In the genomic region with DNA sequence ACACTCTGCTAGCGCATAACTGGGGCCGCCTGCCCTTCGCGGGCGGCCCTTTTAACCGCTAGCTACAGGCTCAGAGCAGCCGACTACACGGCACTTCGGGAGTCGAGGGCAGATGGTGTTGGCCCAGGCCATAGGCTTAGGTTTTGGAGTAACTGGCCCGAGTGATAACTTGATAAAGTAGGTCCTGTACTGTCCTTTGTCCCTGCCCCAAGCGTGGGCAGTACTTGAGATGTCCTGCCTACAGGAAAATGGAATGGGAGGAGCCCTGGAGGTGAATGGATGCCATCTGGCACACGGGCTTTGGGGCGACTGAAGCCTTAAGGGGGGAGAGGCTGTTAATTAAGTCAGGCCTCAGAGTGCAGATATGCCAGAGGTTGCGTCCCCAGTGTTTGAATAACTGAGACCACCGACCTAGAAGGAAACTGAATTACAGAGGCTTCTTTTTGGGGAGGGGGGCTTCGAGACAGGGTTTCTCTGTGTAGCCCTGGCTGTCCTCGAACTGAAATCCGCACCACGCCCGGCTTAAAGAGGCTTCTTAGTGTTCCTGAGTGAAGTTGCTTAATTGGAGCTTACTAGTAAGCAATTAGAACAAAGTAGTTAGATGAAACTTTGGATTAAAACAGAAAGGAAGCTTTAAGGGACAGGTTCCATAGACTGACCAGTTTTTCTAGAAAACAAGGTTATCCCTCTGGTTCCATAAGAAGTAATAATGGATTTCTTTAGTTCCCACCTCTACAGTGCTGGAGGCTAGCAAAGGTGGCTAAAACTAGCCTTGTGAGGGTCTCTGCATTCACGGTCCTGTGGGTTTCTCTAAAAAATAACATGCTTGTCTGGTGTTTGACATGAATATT, we compare ENCODE assay signal across 8 mouse cellular contexts. TPM values are rescaled to one million over a fixed set of nuclear protein-coding genes. Genes with fewer than 3 reads are reported as not detected.
DNase-seq lines count a peak whose midpoint lies in the region; ATAC-seq and TF ChIP-seq lines count a peak whose summit lies in the region.

No protein-coding gene starts in this region.

- no peak for DNase-seq in Patski (ENCODE audit: low read depth, low spot score)
- peak; percentile 69 to 73 for DNase-seq in cerebellum, adult 2 months
- DNase-seq in heart, postnatal 25 days (ENCODE audit: low spot score), result peak; percentile 61
- DNase-seq in large intestine, adult 2 months (ENCODE audit: low read depth, low spot score), result peak; percentile 55
- DNase-seq in lung, embryonic 14.5 days, result peak; percentile 81
- peak; percentile 62 for DNase-seq in ovary, adult 18-20 months (ENCODE audit: low spot score)
- DNase-seq in thymus, postnatal 4 days, result peak; percentile 67

- 3% methylated on average over 22 of the region's 22 CpGs for WGBS in cerebellum, adult 2 months
- WGBS in forebrain, embryonic 16.5 days, result under 1% methylated on average over 22 of the region's 22 CpGs
- 4% methylated on average over 22 of the region's 22 CpGs for WGBS in large intestine, adult 2 months
- WGBS in lung, embryonic 14.5 days, result 1% methylated on average over 22 of the region's 22 CpGs

- H3K4me1 ChIP-seq in cerebellum, adult 2 months (ENCODE audit: control insufficient read depth, insufficient read depth, low read length), result no peaks in the 10 kb centered on the region
- H3K4me1 ChIP-seq in forebrain, embryonic 16.5 days (replicated peaks; ENCODE audit: control insufficient read depth, insufficient read depth, low read length), result peaks cover 10% of the 10 kb centered on the region
- H3K4me1 ChIP-seq in lung, embryonic 14.5 days (ENCODE audit: insufficient read depth), result no peaks in the 10 kb centered on the region

- no peaks in the 10 kb centered on the region for H3K36me3 ChIP-seq in forebrain, embryonic 16.5 days (ENCODE audit: control insufficient read depth, insufficient read depth)
- H3K36me3 ChIP-seq in lung, embryonic 14.5 days (ENCODE audit: insufficient read depth), result no peaks in the 10 kb centered on the region

- POLR2A ChIA-PET in Patski (lab: Charles Lee), result interaction anchor here (0.6 to 1.6 kb wide), 6 partner anchors 14 to 240 kb away, joined by 3 to 6 read pairs (median 4); partner anchors contain the start of gene Ern1

- peak overlapping the region; percentile 88 for H3K4me3 ChIP-seq in cerebellum, adult 2 months (replicated peaks; ENCODE audit: insufficient read depth, low read depth, low read length)
- H3K4me3 ChIP-seq in forebrain, embryonic 16.5 days (replicated peaks; ENCODE audit: low read length), result peak overlapping the region; percentile 67
- H3K4me3 ChIP-seq in lung, embryonic 14.5 days (ENCODE audit: low read depth, low read length), result peak overlapping the region; percentile 98

- H3K9me3 ChIP-seq in forebrain, embryonic 16.5 days (ENCODE audit: control insufficient read depth, low read length), result no peaks in the 10 kb centered on the region
- no peaks in the 10 kb centered on the region for H3K9me3 ChIP-seq in lung, embryonic 14.5 days (ENCODE audit: low read depth, low read length)

- H3K4me2 ChIP-seq in forebrain, embryonic 16.5 days (ENCODE audit: low read length), result peak overlapping the region; percentile 64
- H3K4me2 ChIP-seq in lung, embryonic 14.5 days, result peak overlapping the region; percentile 80

- peak overlapping the region; percentile 76 for H3K9ac ChIP-seq in forebrain, embryonic 16.5 days (replicated peaks; ENCODE audit: low read depth, low read length)
- peak overlapping the region; percentile 100 for H3K9ac ChIP-seq in lung, embryonic 14.5 days

- no peak for TF ChIP-seq CTCF in Patski (IDR thresholded peaks at IDR 0.05)
- TF ChIP-seq CTCF in cerebellum, adult 2 months (IDR thresholded peaks at IDR 0.05; ENCODE audit: borderline replicate concordance, insufficient read depth, low read depth, low read length), result no peak
- TF ChIP-seq CTCF in lung, embryonic 14.5 days (IDR thresholded peaks at IDR 0.05; ENCODE audit: low read depth), result no peak

- peak; percentile 36; the same call in 1 of the 2 replicates for TF ChIP-seq POLR2A in cerebellum, adult 2 months (IDR thresholded peaks at IDR 0.05; ENCODE audit: borderline replicate concordance, insufficient read depth, low read length)

- ATAC-seq in Patski, result peak; percentile 68
- peak; percentile 69 for ATAC-seq in forebrain, embryonic 16.5 days
- peak; percentile 72 for ATAC-seq in lung, embryonic 14.5 days (ENCODE audit: insufficient read depth)

- peak overlapping the region; percentile 80 for H3K27ac ChIP-seq in cerebellum, adult 2 months (ENCODE audit: insufficient read depth, low read length)
- H3K27ac ChIP-seq in forebrain, embryonic 16.5 days (ENCODE audit: low read length), result peak overlapping the region; percentile 92
- peak overlapping the region; percentile 100 for H3K27ac ChIP-seq in lung, embryonic 14.5 days (ENCODE audit: low read depth)

- in situ Hi-C loops in Patski (cut with MboI; ENCODE audit: low pct_unique_long_range_greater_than_20kb), result loop anchor here (25.0 kb wide), 1 partner anchor 261 kb away; the partner anchor contains the start of genes Milr1 and Pecam1

- intact Hi-C loops in heart, postnatal 25 days (cut with DNase I), result loop anchor here (5.0 kb wide), 1 partner anchor 111 kb away; the partner anchor contains the start of gene Tex2

- CTCF ChIA-PET in Patski (lab: Charles Lee), result no interaction called here

- no peaks in the 10 kb centered on the region for H3K27me3 ChIP-seq in Patski
- no peaks in the 10 kb centered on the region for H3K27me3 ChIP-seq in cerebellum, adult 2 months (ENCODE audit: control insufficient read depth, insufficient read depth, low read length)
- H3K27me3 ChIP-seq in forebrain, embryonic 16.5 days (replicated peaks; ENCODE audit: control insufficient read depth, insufficient read depth, low read length), result no peaks in the 10 kb centered on the region
- no peaks in the 10 kb centered on the region for H3K27me3 ChIP-seq in lung, embryonic 14.5 days (ENCODE audit: insufficient read depth, low read length)

RNA-seq across cellular contexts. Expression of gene Ern1, which starts 13.9 kb away (rescaled TPM):
- 12.4 TPM for polyA plus RNA-seq in Patski (2021)
- polyA plus RNA-seq in cerebellum, adult 2 months (2012; rRNA removed), result 7.6 and 8.6 TPM in 2 replicates
- 4.9 and 6.0 TPM in 2 replicates for polyA plus RNA-seq in forebrain, embryonic 16.5 days (2015; fragmentation: Nextera tagmentation; extraction: Ambion mirVana)
- 10 to 100 TPM; 10.0 to 10.2 TPM for total RNA-seq in heart, postnatal 25 days (2021)
- 11.8 and 26.1 TPM in 2 replicates for polyA plus RNA-seq in large intestine, adult 2 months (2012; rRNA removed)
- polyA plus RNA-seq in lung, embryonic 14.5 days (2014; fragmentation: Nextera tagmentation; extraction: Ambion mirVana), result 7.5 and 8.6 TPM in 2 replicates
